Mouse (Mus musculus) kidney, embryonic 14.5 days (tissue): ENCODE results near the gene Fbxw7. TPM values are rescaled to one million over a fixed set of nuclear protein-coding genes. Genes with fewer than 3 reads are reported as not detected.

ENCODE experiments used
- ATAC-seq: fragments of 200-750 bp; cut with Nextera tagmentation; 2 replicates; pipeline ENCODE4 v1.8.0; 2017; ENCODE audit warnings: moderate number of reproducible peaks, mild to moderate bottlenecking, moderate TSS enrichment, moderate library complexity; ENCODE audit not compliant: low FRiP score, low TSS enrichment
- H3K27ac ChIP-seq: fragments of 300-500 bp; sonication (generic); 2 replicates; pipeline ENCODE4 v1.5.1; 2014; ENCODE audit warnings: low read depth, mild to moderate bottlenecking, low read length, moderate library complexity, mixed read lengths
- H3K27me3 ChIP-seq: fragments of 300-500 bp; sonication (generic); 2 replicates; pipeline ENCODE4 v1.6.1; 2014; ENCODE audit warnings: mild to moderate bottlenecking, low read length; ENCODE audit not compliant: control insufficient read depth, insufficient read depth
- H3K36me3 ChIP-seq: fragments of 300-500 bp; sonication (generic); 2 replicates; pipeline ENCODE4 v1.6.1; 2014; ENCODE audit warnings: low read length, mixed read lengths; ENCODE audit not compliant: control insufficient read depth, insufficient read depth
- H3K4me1 ChIP-seq: fragments of 300-500 bp; sonication (generic); 2 replicates; pipeline ENCODE4 v1.6.1; 2014; ENCODE audit warnings: low read length, mixed read lengths; ENCODE audit not compliant: control insufficient read depth, insufficient read depth
- H3K4me2 ChIP-seq: fragments of 300-500 bp; sonication (generic); replicated peaks from 2 replicates; pipeline ENCODE4 v1.6.1; 2014; ENCODE audit warnings: low read depth, mild to moderate bottlenecking, low read length
- H3K4me3 ChIP-seq: fragments of 300-500 bp; sonication (generic); 2 replicates; pipeline ENCODE4 v1.5.1; 2014; ENCODE audit warnings: mild to moderate bottlenecking, low read length
- H3K9ac ChIP-seq: fragments of 300-500 bp; sonication (generic); 2 replicates; pipeline ENCODE4 v1.6.1; 2014; ENCODE audit warnings: low read depth, mild to moderate bottlenecking, low read length, moderate library complexity
- H3K9me3 ChIP-seq: fragments of 300-500 bp; sonication (generic); 2 replicates; pipeline ENCODE4 v1.6.1; 2016; ENCODE audit warnings: low read length; ENCODE audit not compliant: control insufficient read depth
- WGBS: fragments of 180-500 bp; shearing (Covaris S2); extraction: QIAGEN DNeasy Blood & Tissue Kit; methylation state at CpG from one replicate; pipeline ENCODE4 v1.1.7; 2014; 5-methylcytosine and 5-hydroxymethylcytosine counted together
- polyA plus RNA-seq: library from polyadenylated mRNA; unstranded; fragments of >200 nt; fragmentation: Nextera tagmentation; extraction: Ambion mirVana; gene quantifications from 2 replicates; pipeline ENCODE4 v1.2.1, GENCODE M21; 2014

Fbxw7 gene
- polyA plus RNA-seq, 1 experiment from 2014 or later: 10.1 TPM

DNA sequence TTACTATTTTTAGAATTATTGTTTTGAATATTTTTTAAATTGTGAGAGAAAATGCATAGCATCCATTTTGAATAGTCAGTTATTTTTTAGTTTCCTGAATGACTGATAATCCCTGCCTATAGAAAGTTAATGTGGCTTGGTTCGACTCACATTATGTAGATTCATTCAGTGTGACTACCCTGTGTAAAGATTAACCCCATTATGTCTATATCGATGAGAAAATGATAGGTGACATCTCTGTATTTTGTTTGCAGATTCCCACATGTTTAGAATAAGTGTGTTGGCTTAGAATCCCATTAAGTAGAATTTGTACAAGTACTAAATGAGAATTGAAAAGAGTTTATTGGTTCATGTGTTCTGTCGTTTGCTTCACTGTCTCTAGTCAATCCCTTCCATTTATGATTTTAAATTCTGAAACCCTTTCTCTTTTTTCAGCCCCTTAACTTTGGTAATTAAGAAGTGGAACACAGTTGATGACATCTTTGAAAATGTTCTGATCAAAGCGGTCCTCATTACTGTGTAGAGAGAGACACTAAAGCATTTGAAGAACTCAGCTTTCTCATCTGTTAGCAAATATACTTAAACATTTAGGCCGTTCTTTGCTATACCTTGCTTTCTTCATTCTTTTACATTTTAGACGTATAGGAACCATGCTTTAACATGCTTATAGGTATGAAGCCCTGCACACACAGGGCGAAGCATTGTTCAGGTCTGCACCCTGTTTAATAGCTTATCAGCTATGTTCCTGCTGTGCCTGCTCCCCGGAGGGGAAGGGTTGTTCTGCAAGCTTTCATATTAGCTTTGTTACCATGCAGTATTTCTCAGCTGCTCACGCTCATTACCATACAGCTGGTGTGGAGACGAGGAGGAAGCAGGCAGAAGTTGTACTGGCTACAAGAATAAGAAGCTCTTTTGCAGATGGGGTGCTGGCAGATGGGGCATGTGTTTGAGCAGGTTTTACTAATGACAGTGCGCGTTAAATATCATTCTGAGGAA is 122.6 kb downstream of the Fbxw7 start:
- H3K27me3 ChIP-seq: no peaks in the 10 kb centered on the region
- no peaks in the 10 kb centered on the region for H3K9me3 ChIP-seq
- no peak overlapping the region for H3K4me2 ChIP-seq
- no peaks in the 10 kb centered on the region for H3K4me1 ChIP-seq
- no peaks in the 10 kb centered on the region for H3K36me3 ChIP-seq
- 72% methylated on average over 12 of the region's 12 CpGs for WGBS
- H3K27ac ChIP-seq: no peak overlapping the region
- ATAC-seq: no peak
- H3K4me3 ChIP-seq: no peak overlapping the region
- H3K9ac ChIP-seq: no peak overlapping the region

DNA sequence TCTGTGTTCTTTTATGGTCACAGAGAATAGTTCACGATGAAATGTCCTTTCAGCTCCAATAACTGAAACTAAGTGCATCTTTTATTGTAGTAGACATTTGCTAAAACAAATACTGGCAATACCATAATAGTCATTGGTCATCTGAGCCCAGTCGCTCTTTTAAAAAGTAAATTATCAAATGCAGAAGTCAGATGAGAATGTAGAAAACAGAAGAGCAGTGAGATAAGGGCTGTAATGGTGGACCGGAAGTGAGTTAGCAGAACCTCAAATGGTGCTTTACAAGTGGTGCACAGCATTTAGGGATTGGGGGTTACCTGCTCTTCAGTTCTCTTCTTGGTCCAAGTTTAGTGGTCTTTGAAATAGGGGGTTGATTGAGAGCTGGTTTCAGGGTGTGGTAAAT is 129.9 kb downstream of the Fbxw7 start:
- Histone ChIP-seq H3K4me3 (no peak overlapping the region), H3K36me3 (no peaks in the 10 kb centered on the region), H3K9ac (no peak overlapping the region), H3K27me3 (no peaks in the 10 kb centered on the region), H3K27ac (no peak overlapping the region), H3K4me2 (no peak overlapping the region), H3K4me1 (no peaks in the 10 kb centered on the region), H3K9me3 (no peaks in the 10 kb centered on the region)
- ATAC-seq: no peak
- 91% methylated on average over 3 of the region's 3 CpGs for WGBS

DNA sequence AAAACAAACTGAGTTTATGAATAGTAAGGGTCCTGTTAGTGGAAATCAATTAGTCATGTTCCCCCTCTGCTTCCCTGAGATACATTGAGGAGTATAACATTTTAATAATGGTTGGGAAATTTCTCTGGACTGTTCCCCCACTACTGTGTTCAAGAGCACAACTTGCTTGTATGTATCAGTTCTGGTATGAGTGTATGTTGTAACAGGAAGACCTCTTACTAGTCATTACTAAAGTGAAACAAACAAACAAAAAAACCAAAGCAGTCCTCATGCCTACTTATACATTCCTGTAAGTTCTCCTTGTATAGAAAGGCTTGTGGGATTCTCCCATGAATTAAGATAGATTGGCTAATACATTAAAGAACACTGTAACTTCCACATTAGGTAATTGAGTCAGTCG is 131.3 kb downstream of the Fbxw7 start:
- Histone ChIP-seq H3K4me1 (no peaks in the 10 kb centered on the region; the same call in 1 of the 2 replicates), H3K4me3 (no peak overlapping the region), H3K27ac (no peak overlapping the region), H3K36me3 (no peaks in the 10 kb centered on the region), H3K27me3 (no peaks in the 10 kb centered on the region), H3K9me3 (no peaks in the 10 kb centered on the region), H3K9ac (no peak overlapping the region), H3K4me2 (no peak overlapping the region)
- 93% methylated on average over 1 of the region's 1 CpGs for WGBS
- no peak for ATAC-seq

DNA sequence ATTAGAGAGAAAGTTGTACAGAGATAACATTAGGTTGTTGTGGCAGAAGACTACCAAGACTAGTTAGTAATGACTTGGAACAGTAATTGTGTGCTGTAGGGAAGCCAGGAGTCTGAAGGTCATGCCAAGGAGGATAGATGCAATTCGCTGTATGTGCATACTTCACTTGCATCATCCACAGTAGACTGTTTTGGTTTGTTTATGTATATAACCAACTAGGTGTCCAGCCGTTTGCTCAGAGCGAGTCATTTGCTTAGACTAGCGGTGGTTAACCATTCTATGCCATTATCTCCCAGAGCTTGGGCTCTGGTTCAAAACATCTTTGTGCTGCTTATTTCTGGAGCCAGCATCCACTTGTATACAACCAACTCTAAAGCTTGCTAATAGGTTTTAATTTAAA is 134.3 kb downstream of the Fbxw7 start:
- H3K36me3 ChIP-seq: no peaks in the 10 kb centered on the region
- no peak overlapping the region for H3K27ac ChIP-seq
- no peak for ATAC-seq
- no peaks in the 10 kb centered on the region for H3K27me3 ChIP-seq
- WGBS: 93% methylated on average over 4 of the region's 4 CpGs
- no peaks in the 10 kb centered on the region for H3K9me3 ChIP-seq
- no peak overlapping the region for H3K9ac ChIP-seq
- H3K4me2 ChIP-seq: no peak overlapping the region
- peaks cover 5% of the 10 kb centered on the region; the same call in 1 of the 2 replicates for H3K4me1 ChIP-seq
- H3K4me3 ChIP-seq: no peak overlapping the region

DNA sequence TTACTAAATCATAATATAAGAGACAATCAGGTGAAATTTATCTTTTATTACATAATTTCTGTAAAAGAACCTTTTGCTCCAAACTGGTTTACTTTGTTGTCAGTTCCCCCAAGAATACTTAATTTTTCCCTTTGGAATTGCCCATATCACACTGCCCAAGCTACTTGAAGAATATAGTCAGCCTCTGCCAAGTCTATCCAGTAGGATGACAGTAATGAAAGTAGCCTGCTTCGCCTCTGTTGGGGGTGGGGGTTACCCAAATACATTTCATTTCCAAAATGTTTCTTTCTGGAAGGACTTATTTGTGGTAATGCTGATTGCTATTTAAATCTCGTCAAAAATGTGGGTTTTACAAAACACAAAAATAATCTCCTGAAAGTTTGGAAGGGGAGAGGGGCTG is 136.6 kb downstream of the Fbxw7 start:
- 18% methylated on average over 2 of the region's 2 CpGs for WGBS
- H3K9ac ChIP-seq: no peak overlapping the region
- peaks cover 5% of the 10 kb centered on the region; the same call in 1 of the 2 replicates for H3K4me1 ChIP-seq
- no peaks in the 10 kb centered on the region for H3K36me3 ChIP-seq
- peak; percentile 76 for ATAC-seq
- H3K27ac ChIP-seq: no peak overlapping the region
- no peaks in the 10 kb centered on the region for H3K9me3 ChIP-seq
- H3K27me3 ChIP-seq: no peaks in the 10 kb centered on the region
- H3K4me3 ChIP-seq: peak overlapping the region; percentile 45
- peak overlapping the region; percentile 52 for H3K4me2 ChIP-seq

DNA sequence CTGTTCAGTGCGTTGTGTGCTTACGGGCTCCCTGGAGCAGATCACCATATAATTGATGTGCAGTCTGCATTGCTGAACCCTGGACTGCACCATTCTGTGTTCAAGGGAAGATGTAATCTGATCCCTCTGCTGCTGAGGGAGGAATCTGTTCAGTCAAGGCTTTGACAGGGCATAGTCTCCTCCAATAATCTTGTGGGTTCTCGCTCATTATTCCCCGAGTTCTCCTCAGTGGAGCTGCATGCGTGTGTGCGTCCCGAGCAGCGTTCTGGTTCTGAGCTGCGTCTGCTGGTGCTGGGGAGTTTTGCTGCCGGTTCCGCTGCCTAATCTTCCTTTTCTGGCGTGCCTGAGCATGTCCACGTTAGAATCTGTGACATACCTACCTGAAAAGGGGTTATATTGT is 137.1 kb downstream of the Fbxw7 start:
- Histone ChIP-seq H3K36me3 (no peaks in the 10 kb centered on the region), H3K27ac (peak overlapping the region; percentile 34; the same call in 1 of the 2 replicates), H3K4me3 (peak overlapping the region; percentile 45), H3K4me1 (peaks cover 5% of the 10 kb centered on the region; the same call in 1 of the 2 replicates), H3K9ac (no peak overlapping the region), H3K9me3 (no peaks in the 10 kb centered on the region), H3K4me2 (peak overlapping the region; percentile 52), H3K27me3 (no peaks in the 10 kb centered on the region)
- peak; percentile 99 for ATAC-seq
- WGBS: 7% methylated on average over 13 of the region's 13 CpGs

DNA sequence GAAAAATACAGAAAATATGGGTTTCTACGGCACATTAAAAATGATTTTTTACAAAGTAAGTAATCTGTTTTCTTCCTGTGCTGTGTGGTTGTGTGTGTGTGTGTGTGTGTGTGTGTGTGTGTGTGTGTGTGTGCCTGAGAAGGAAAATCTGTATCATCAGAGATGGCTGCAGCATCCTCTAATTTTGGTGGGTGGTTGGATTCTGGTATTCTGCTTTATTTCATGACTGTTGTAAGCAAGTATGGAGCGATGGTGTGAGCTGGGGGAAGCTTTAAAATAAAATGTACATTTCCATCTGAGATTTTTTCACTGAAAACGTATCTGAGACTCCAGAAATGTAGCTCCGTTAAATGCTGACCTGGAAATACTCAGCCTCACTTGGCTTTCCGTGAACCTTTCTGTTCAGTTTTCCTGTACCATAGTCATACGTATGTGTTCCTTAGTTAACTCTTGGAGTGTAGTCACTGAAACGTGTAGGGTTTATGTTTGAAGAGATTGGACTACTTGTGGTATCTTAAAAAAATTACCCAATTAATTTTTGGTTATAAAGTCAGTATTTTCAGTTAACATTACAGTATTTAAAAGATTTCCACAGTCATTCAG is 137.6 kb downstream of the Fbxw7 start:
- Histone ChIP-seq H3K9ac (no peak overlapping the region), H3K4me2 (peak overlapping the region; percentile 52), H3K4me1 (peaks cover 5% of the 10 kb centered on the region; the same call in 1 of the 2 replicates), H3K36me3 (no peaks in the 10 kb centered on the region), H3K27me3 (no peaks in the 10 kb centered on the region), H3K27ac (peak overlapping the region; percentile 34; the same call in 1 of the 2 replicates), H3K4me3 (peak overlapping the region; percentile 45), H3K9me3 (no peaks in the 10 kb centered on the region)
- no peak for ATAC-seq
- 58% methylated on average over 7 of the region's 7 CpGs for WGBS

DNA sequence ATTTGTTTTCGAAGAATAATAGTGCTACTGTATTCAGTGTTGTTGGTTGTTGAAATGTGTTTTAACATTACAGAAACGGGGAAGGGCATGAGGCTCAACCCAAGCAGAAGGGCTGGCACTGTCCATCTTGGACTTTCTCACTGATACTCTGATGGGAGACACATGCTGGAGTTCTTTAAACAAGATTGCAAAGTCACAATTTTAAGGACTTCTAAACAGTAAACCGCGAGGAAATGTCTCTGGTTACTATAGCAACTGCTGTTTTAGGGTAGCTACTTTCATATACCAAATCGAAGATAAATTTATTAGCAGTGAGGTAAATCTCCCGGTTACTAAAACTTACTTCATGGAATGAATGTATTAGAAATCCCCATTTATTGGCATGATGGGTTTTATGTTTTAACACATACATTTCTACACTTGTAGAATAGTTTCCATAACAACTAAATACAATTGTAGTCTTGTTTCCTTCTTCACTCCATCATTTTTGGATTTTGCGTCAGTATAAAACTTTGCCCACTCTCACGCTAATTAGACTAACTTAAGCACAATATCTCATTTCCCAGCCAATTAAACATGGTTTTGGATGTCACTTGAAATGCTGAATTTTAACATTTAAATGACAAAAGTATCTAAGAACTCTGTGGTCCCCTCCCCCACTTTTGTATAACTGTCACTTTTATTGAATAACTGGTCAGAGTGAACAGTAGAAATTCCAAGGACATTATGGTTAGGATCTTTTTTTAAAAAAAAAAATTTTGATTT is 140.1 kb downstream of the Fbxw7 start:
- Histone ChIP-seq H3K36me3 (no peaks in the 10 kb centered on the region; the same call in 1 of the 2 replicates), H3K9me3 (no peaks in the 10 kb centered on the region), H3K4me3 (no peak overlapping the region), H3K4me1 (peaks cover 5% of the 10 kb centered on the region; the same call in 1 of the 2 replicates), H3K27me3 (no peaks in the 10 kb centered on the region), H3K9ac (no peak overlapping the region), H3K4me2 (no peak overlapping the region), H3K27ac (no peak overlapping the region)
- 91% methylated on average over 8 of the region's 8 CpGs for WGBS
- no peak for ATAC-seq
